Mouse (Mus musculus) spleen, adult 2 months (tissue): ENCODE results near the gene Olfr1298. TPM values are rescaled to one million over a fixed set of nuclear protein-coding genes. Genes with fewer than 3 reads are reported as not detected.

ENCODE experiments used
- DNase-seq, 2 experiments: peaks; one replicate each; pipeline versions ENCODE4 v3.0.0 to v3.0.0-alpha.2; 2012 to 2021; ENCODE audit warnings: low spot score in 2 of 2, low read depth in 1 of 2
- H3K27ac ChIP-seq: fragments of 200-500 bp; 2 replicates; pipeline ENCODE4 v1.5.1; 2012; ENCODE audit warnings: low read length, inconsistent platforms; ENCODE audit not compliant: insufficient read depth
- H3K27me3 ChIP-seq: fragments of 200-500 bp; 2 replicates; pipeline ENCODE4 v1.6.1; 2012; ENCODE audit warnings: mild to moderate bottlenecking, moderate library complexity, low read length, inconsistent platforms; ENCODE audit not compliant: control insufficient read depth, insufficient read depth
- H3K36me3 ChIP-seq: fragments of 200-500 bp; 2 replicates; pipeline ENCODE4 v1.6.1; 2012; ENCODE audit warnings: mild to moderate bottlenecking, low read length, inconsistent platforms; ENCODE audit not compliant: control insufficient read depth, insufficient read depth
- H3K4me1 ChIP-seq: fragments of 200-500 bp; 2 replicates; pipeline ENCODE4 v1.6.1; 2011; ENCODE audit warnings: inconsistent platforms; ENCODE audit not compliant: control insufficient read depth, insufficient read depth, insufficient read length
- H3K4me3 ChIP-seq: fragments of 200-500 bp; 2 replicates; pipeline ENCODE4 v1.5.1; 2011; ENCODE audit warnings: mild to moderate bottlenecking, inconsistent platforms; ENCODE audit not compliant: insufficient read depth, insufficient read length; ENCODE audit errors: extremely low read depth
- CTCF ChIP-seq: fragments of 200-500 bp; IDR thresholded peaks from 2 replicates; pipeline ENCODE4 v1.5.1; 2011; ENCODE audit warnings: mild to moderate bottlenecking, inconsistent platforms; ENCODE audit not compliant: insufficient read depth, insufficient read length, insufficient replicate concordance; ENCODE audit errors: extremely low read depth
- POLR2A ChIP-seq: fragments of 200-500 bp; IDR thresholded peaks from 2 replicates; pipeline ENCODE4 v1.6.1; 2011; ENCODE audit warnings: low read depth, low read length, inconsistent platforms
- WGBS: fragments of 180-500 bp; shearing (Covaris S2); methylation state at CpG from one replicate; pipeline ENCODE4 v1.1.7; 2018; 5-methylcytosine and 5-hydroxymethylcytosine counted together
- polyA plus RNA-seq: library from polyadenylated mRNA; depleted of rRNA; stranded (reverse); fragments of >200 nt; gene quantifications from 2 replicates; pipeline ENCODE4 v1.2.3, GENCODE M21; 2012; rRNA removed

Gene Olfr1298
- not detected in 2 replicates for polyA plus RNA-seq

- Histone ChIP-seq H3K4me3 (no peak within 1 kb of the TSS), H3K27me3 (no peaks in the 10 kb centered on the region), H3K36me3 (no peaks in the 10 kb centered on the region), H3K4me1 (no peaks in the 10 kb centered on the region), H3K27ac (no peak within 1 kb of the TSS)
- TF ChIP-seq CTCF = no peak
- TF ChIP-seq POLR2A = no peak
- DNase-seq = no peak
- 82% methylated on average over 1 of the region's 1 CpGs for WGBS
Measured at GRCm38 (mm10) chr2:111649101-111649500, at the start of gene Olfr1298. Gene Olfr1298 (minus strand): TSS chr2:111649201.

GRCm38 (mm10) chr2:111661119-111661518 is 12.1 kb upstream of the Olfr1298 start, which contains the start of gene Olfr1299:
Gene Olfr1299 (plus strand): TSS chr2:111661419.
- H3K36me3 ChIP-seq = no peaks in the 10 kb centered on the region
- H3K27me3 ChIP-seq = no peaks in the 10 kb centered on the region
- H3K4me1 ChIP-seq = no peaks in the 10 kb centered on the region
- TF ChIP-seq POLR2A (no peak), CTCF (no peak)
- 72% methylated on average over 4 of the region's 4 CpGs for WGBS
- no peak within 1 kb of the TSS for H3K4me3 ChIP-seq
- H3K27ac ChIP-seq = no peak within 1 kb of the TSS
- no peak for DNase-seq

- H3K4me1 ChIP-seq = no peaks in the 10 kb centered on the region
- 78% methylated on average over 1 of the region's 1 CpGs for WGBS
- H3K27ac ChIP-seq = no peak within 1 kb of the TSS
- no peaks in the 10 kb centered on the region for H3K36me3 ChIP-seq
- no peaks in the 10 kb centered on the region for H3K27me3 ChIP-seq
- DNase-seq = no peak
- no peak for TF ChIP-seq CTCF
- no peak for TF ChIP-seq POLR2A
- no peak within 1 kb of the TSS for H3K4me3 ChIP-seq
Measured at GRCm38 (mm10) chr2:111626397-111626796, 22.6 kb downstream of the Olfr1298 start, which contains the start of gene Olfr1297. Gene Olfr1297 (minus strand): TSS chr2:111626497.

Other genes with a start within 250 kb of the Olfr1298 start
- not detected in 2 replicates for gene Olfr1286, start 226.1 kb downstream of the Olfr1298 start, polyA plus RNA-seq
- not detected in 2 replicates for gene Olfr1287, start 200.1 kb downstream of the Olfr1298 start, polyA plus RNA-seq
- gene Olfr1288, start 175.1 kb downstream of the Olfr1298 start, polyA plus RNA-seq = not detected in 2 replicates
- gene Olfr1289, start 168.4 kb downstream of the Olfr1298 start, polyA plus RNA-seq = not detected in 2 replicates
- gene Olfr1290, start 155.4 kb downstream of the Olfr1298 start, polyA plus RNA-seq = not detected in 2 replicates
- not detected in 2 replicates for gene Olfr1291-ps1, start 152.0 kb downstream of the Olfr1298 start, polyA plus RNA-seq
- not detected in 2 replicates for gene Olfr1293-ps, start 124.0 kb downstream of the Olfr1298 start, polyA plus RNA-seq
- not detected in 2 replicates for gene Olfr1294, start 108.9 kb downstream of the Olfr1298 start, polyA plus RNA-seq
- not detected in 2 replicates for gene Olfr1295, start 79.5 kb downstream of the Olfr1298 start, polyA plus RNA-seq
- not detected in 2 replicates for gene Olfr1297, start 22.7 kb downstream of the Olfr1298 start, polyA plus RNA-seq
- not detected in 2 replicates for gene Olfr1299, start 12.2 kb upstream of the Olfr1298 start, polyA plus RNA-seq
- not detected in 2 replicates for gene Olfr1301, start 101.8 kb upstream of the Olfr1298 start, polyA plus RNA-seq
- gene Olfr1302, start 128.2 kb upstream of the Olfr1298 start, polyA plus RNA-seq = not detected in 2 replicates
- not detected in 2 replicates for gene Olfr1303, start 171.1 kb upstream of the Olfr1298 start, polyA plus RNA-seq
- not detected in 2 replicates for gene Olfr1305, start 227.9 kb upstream of the Olfr1298 start, polyA plus RNA-seq